Mouse (Mus musculus) mature B cell (primary cell): ENCODE results near the gene Btbd17.

ENCODE experiments used
- in situ Hi-C: fragments of 300-500 bp; cut with MboI; formaldehyde crosslinking; loops from 2 replicates; pipeline ENCODE4 v1.14.3; 2019

Btbd17 gene

DNA sequence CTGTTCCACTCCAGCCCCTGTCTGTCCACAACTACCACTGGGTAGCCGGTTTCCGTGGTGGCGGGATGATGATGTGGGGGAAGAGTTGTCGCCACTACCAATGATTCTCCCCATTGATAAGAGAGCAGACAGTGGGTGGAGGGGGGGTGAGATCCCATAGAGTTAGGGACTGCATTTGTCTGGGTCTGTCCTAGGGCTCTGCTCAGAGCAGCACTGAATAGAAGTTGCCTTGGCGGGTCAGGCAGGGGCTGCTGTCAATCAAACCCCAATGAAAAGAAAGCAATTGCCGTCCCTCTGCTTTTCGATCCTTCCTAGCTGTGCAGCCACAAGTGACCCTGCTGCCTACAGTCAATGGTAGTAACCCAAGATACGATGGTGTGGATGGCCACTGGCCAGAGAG is 8.2 kb upstream of the Btbd17 start:
- in situ Hi-C loops: no loop called here

DNA sequence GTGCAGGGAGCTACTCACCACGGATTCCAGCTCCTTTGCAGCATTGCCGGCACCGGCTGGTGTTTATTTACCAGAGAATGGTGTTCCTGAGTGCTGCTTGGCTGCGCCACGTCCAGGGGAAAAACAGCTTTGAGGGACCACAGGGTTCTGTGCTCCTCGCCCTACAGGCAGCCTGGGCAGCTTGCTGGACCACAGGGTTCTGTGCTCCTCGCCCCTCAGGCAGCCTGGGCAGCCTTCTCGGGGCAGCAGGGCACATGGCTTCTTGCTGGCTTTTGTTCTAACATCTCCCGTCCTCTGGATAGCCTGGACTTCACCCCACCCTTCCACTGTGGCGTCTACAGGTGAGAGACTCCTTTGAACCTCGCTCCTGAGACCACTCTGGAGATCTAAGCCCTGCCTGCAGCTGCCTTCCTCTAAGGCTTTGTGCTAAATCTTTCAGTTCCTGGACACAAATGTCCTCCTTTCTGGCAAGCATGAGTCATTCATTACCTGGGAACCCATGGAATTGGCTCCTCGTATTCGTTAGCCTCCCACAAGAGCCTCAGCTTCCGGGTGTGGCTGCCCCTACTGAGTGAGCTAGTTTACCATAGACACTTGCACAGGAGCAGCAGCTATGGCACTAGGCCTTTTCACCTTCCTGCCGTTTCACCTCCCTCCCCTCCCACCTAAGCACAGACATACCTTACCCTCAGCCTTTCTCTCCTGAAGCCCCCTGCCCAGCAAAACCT is 7.0 kb upstream of the Btbd17 start:
- in situ Hi-C loops: no loop called here

DNA sequence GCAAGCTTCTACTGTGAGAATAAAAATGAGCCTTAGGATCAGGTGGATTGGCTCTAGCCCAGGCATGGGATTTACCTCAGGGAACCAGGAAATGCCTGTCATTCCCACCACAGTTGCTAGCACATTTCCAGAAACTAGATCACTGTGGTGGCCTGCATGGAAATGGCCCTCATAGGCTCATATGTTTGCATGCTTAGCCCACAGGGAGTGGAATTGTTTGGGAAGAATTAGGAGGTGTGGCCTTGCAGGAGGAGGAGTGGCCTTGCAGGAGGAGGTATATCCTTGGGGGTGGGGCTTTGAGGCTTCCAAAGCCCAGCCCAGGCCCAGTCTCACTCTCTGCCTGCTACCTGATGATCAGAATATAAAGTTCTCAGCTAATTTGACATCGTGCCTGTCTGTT is 6.2 kb upstream of the Btbd17 start:
- in situ Hi-C loops: no loop called here

DNA sequence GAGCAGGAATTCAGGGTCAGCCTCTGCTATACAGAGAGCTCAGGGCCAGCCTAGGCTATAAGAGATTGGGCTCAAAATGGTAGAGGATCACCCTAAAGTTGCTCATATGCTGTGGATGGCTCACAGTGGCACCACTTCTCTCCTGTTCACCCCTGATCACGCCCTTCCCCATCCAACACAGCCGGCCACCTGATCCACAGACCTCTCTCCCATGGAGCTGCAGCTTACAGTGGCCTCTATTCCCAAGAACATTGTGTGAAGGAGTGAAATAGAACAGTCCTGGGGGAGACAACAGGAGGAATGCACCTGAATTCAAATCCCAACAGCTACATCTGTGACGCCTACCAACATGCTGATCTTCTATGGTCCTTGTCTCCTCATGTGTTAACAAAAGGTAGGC is 2.9 kb upstream of the Btbd17 start, which contains the start of gene Gpr142:
Gpr142 (plus strand) TSS at position 301 of the 400 bp plus-strand sequence.
- in situ Hi-C loops: loop anchor here (10.0 kb wide), 1 partner anchor 124 kb away; the partner anchor contains the start of gene Ttyh2

DNA sequence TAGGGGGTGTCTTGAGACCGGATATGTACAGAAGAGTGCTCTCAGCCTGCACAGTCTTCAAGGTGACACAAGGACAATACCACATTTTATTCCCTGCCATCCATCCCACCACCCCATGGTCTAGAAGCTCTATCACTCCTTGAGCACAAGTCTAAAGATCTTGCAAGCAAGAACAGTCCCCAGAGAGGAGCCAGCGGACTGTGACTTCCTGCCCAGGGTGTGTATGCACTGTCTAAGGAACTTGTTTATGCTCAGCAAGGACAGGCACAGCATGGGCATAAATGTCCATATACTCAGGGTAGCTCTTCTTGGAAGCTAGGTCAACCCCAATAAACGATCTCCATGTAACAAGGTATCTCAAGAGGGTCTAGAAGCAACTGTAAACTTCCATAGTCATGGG is 2.2 kb upstream of the Btbd17 start:
- in situ Hi-C loops: loop anchor here (10.0 kb wide), 1 partner anchor 123 kb away; the partner anchor contains the start of gene Ttyh2

DNA sequence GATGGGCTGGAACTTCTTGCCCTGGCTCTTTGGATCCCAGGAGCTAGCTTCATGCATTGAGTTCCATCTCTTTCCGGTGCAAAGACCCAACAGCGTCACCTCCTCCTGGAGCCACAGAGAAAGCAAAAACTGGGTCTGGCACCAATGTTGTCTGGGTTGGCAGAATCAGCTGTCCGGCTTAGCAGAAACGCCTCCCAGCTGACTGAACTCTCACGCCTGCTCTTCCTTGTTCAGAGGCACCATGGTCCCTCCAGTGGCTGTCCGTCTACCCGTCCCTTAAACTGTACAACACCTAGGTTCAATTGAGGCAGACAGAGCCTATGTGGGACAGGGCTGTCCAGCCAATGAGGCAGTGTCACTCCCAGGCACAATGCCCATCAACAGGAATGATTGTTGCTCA is 1.4 kb upstream of the Btbd17 start:
- in situ Hi-C loops: loop anchor here (10.0 kb wide), 1 partner anchor 122 kb away; the partner anchor contains the start of gene Ttyh2

DNA sequence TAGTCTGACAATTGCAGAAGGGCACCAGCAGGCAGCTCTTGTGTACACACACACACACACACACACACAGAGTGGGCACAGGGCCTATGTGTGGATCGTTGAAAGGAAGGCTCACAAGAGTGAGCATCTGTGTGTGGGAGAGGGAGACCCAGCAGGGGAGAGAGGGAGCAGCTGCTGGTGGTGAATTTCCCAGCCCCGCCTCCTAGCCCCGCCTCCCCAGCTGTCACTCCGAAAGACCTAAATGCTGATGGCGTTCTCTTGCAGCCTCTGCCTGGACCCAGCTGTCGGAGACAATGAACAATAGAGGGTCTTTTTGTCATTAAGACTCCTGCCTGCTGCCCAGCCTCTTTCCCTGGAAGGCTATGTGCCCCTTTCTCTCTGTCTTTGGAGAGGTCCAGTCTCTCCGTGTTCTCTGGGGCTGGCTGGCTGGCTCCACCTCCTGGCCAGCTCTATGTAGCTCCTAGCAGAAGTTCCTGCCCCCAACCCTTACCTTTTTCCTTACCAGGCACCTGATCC is 456 bp downstream of the Btbd17 start:
- in situ Hi-C loops: loop anchor here (10.0 kb wide), 1 partner anchor 120 kb away; the partner anchor contains the start of gene Ttyh2

DNA sequence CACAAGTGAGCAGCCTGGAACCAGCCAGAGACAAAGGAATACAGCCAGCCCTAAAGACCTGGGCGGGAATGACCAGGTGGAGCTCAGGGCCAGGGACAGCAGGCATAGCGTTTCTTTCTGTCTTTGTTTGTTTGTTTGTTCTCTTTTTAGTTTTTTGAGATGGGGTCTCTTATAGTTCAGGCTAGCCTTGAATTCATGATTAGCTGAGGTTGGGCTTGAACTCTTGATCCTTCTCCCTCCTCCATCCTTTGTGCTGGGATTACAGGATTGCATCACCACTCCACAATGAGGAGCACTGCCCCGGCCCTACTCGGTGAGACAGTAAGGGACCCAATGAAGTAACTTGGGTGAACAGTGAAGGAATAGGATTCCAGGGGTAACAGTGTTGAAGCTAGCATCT is 1.1 kb downstream of the Btbd17 start:
- in situ Hi-C loops: loop anchor here (10.0 kb wide), 1 partner anchor 120 kb away; the partner anchor contains the start of gene Ttyh2

DNA sequence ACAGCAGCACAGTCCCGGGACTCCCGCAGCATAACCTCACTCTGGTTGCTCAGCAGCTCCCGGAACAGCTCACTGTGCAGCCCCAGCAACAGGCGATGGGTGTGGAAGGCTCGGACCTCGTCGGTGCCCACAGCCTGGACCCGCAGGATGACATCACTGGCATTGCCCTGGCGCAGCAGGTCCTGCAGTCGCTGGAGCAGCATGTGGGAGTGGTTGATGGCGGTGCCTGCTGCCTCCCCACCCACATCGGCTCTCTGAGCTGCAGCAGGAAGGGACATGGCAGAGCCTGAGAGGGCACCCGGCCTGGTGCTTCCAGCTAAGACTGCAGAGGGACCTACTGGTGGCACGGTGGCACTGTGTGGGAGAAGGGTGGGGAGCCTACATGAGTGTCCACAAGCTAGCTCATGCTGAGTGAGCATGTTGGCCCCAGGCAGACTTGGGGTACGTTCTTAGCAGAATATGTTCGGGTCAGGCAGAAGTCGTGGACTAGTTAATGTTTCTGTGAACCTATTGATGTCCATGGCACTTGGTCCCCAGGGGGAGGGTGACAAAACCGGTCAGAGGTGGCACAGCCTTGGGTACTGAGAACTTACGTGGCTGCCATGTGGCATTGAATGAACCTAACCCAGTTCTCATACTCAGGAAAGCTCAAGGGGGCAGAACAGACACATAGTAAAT is 1.7 kb downstream of the Btbd17 start:
- in situ Hi-C loops: loop anchor here (10.0 kb wide), 1 partner anchor 119 kb away; the partner anchor contains the start of gene Ttyh2

DNA sequence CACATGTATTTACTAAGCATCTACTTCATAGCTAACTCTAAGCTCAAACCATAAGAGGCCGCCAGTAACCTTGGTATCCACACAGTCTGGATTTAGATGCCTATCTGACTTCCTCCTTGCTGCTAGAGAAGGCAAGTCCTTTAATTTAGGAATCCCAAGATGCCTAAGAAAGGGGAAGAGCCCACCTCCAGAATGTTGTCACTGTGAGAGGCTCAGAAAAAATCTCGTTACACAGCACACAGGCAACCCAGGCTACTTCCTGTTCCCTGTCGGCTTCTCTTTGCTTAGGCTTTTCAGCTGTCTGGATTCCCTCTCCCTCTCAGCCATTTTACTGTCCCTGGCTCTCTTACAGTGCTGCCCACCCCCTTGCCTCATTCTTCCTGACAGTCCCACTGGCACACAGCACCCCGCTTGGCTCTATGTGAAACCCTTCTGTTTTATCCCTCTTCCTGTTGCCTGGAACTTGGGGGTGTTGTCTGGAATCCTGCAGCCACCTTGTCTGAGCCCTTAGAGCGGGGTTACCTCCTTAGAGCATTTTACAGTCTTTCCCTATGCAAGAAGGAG is 2.7 kb downstream of the Btbd17 start:
- in situ Hi-C loops: loop anchor here (10.0 kb wide), 1 partner anchor 118 kb away; the partner anchor contains the start of gene Ttyh2

DNA sequence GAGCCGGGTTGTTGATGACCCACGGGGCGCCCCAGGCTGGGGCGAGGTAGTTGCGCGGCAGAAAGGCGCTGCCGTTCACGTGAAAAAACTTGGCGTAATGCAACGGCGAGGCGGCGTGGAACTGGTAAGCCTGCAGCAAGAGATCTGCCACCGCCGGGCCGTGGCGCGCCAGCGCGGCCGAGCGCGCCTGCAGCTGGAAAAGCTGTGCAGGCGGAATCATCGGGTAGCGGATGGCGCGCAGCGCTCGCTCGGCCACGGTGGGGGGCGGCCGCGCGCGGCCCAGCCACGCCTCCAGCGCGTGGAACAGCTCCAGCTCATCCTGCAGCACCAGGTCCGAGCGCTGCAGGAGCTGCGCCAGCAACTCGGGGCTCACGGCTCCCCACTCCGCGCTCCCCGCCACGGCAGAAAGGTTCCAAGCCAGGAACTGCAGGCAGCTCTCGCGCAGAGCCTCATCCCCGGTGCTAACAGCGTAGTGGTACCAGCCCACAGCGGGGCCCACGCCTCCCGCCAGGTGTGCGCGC is 3.8 kb downstream of the Btbd17 start:
- in situ Hi-C loops: loop anchor here (10.0 kb wide), 1 partner anchor 117 kb away; the partner anchor contains the start of gene Ttyh2

DNA sequence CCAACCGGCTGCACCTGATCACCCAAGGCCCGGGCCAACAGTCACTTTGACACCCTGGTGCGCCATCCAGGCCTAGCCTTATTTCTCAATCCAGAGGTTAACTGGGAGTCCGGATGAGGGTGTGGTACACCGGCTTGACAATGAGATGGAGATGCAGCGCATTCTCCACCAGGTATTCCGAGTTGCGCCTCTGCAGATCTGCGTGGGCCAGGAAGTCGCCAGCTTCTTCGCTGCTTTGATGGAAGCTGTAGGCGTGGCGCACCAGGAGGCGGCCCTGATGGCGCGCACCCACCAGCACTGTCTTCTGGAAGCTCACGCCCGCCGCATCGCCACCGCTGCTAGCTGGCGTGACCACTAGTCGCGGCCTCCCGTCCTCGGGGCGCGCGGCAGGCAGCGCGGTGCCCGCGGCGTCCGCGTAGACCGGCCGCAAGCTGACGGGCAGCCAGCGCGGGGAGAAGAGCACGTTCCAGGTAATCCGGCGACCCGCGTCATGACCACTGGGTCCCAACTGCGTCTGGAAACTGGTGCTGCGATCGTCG is 4.3 kb downstream of the Btbd17 start:
- in situ Hi-C loops: loop anchor here (10.0 kb wide), 1 partner anchor 117 kb away; the partner anchor contains the start of gene Ttyh2

DNA sequence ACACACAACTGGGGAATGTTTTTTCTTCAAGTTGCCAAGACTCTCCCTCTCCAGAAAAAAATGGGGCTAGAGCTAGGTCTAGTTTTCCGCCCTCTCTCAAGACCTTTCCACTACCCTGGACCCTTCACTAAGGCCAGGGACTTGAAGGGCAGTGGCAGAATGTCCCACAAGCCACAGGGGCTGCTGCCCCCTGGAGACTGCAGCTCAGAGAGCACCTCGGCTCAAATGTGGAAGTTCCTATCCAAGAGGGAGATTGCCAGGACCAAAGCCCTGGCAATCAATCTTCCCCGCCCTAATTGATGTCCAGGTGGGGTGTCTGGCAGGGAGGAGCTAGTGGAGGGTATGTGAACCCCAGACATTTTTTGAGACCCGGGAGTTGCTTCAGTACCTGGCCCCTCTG is 4.9 kb downstream of the Btbd17 start:
- in situ Hi-C loops: loop anchor here (10.0 kb wide), 1 partner anchor 116 kb away; the partner anchor contains the start of gene Ttyh2

DNA sequence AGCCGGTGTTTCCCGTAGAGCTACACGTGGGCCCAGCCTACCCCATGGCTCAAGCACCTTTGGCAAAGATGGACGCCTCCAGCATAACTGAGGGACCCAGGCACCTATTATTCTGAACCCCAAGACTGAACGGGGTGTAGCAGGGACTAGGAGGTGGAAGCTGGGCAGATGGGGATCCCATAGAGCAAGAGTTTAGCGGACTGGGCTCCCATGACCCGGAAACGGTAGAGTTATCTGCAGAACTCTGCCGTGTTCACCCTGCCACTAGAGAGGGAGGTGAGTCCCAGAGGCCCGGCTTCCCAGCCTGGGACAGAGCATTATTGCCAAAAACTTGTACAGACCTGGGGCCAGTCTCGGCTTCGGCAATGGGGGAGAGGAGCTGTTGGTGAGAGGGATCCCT is 5.6 kb downstream of the Btbd17 start:
- in situ Hi-C loops: loop anchor here (10.0 kb wide), 1 partner anchor 115 kb away; the partner anchor contains the start of gene Ttyh2

DNA sequence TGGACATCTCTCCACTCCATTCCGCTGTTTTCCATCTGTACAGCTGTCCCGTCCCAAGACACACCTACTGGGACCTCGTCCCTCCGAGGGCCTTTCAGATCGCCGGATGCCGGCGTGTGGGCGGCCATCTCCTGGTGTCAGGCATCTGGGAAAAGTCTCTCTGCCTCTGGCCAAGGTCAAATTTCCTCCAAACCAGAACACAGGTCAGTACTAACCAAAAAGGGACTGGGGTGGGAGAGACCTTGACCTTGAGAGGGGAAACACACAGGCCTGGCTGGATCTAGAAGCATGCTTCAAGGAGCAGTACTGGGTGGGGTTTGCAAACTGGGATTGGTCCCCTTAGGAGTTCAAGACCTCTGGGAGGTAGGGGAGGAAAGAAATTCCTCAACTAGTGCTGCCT is 6.0 kb downstream of the Btbd17 start:
- in situ Hi-C loops: loop anchor here (5.0 to 10.0 kb wide), 2 partner anchors 37 to 115 kb away; partner anchors contain the start of gene Ttyh2

DNA sequence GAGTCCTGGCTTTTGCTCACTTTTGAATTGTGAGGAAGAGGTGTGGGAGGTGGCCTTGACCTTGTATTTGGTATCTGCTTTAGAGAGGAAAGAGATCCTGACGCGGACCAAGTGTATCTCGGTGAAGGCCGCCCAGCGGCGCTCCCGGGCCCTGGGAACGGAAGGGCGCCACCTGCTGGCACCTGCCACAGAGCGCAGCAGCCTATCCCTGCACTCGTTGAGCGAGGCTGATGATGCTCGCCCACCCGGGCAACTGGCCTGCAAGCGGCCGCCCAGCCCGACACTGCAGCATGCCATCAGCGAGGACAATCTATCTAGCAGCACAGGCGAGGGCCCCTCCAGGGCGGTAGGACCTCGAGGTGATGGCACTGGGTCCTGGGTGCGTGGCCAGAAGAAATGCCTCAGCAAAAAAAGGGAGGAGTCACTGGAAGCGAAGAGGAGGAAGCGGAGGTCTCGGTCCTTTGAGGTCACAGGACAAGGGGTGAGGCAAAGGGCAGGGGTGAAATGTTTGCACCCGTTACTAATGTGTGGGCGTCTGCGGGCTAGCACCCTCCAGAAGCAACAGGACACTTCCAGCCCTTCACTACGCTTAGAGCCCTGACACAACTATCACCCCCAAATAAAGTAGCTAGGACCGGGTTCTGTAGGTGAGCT is 6.6 kb downstream of the Btbd17 start:
- in situ Hi-C loops: loop anchor here (5.0 kb wide), 1 partner anchor 37 kb away; no protein-coding TSS in a partner anchor

DNA sequence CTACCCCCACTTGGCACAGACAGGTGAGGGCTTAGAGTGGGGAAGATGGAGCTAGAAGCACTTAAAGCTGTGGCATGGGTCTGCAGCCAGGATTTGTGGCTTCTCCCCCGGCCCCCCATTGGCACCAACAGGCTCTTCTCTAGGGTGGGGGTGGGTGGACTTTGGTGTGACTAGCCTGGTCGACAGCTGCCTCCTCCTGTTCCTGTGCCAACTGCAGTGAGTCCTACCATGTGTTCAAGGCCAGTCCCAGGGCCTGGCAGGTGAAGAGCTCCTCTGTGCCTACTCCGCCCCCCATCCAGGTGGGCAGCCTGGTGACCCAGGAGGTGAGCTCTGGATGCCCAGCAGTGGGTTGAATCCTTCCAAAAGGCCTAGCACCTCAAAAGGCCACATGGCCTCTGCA is 8.1 kb downstream of the Btbd17 start:
- in situ Hi-C loops: loop anchor here (5.0 kb wide), 1 partner anchor 35 kb away; no protein-coding TSS in a partner anchor

DNA sequence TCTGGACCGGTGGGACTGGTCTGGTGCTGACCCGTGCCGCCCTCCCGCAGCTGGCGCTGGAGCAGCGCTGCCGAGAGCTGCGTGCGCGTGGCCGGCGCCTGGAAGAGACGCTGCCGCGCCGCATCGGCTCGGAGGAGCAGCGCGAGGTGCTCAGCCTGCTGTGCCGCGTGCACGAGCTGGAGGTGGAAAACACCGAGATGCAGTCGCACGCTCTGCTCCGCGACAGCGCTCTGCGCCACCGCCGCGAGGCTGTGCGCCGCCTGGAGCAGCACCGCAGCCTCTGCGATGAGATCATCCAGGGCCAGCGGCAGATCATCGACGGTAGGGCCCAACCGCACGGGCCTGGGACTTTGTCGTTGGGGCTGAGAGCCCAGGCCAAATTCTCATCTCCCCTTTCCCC is 9.4 kb downstream of the Btbd17 start:
- in situ Hi-C loops: loop anchor here (5.0 kb wide), 1 partner anchor 34 kb away; no protein-coding TSS in a partner anchor

DNA sequence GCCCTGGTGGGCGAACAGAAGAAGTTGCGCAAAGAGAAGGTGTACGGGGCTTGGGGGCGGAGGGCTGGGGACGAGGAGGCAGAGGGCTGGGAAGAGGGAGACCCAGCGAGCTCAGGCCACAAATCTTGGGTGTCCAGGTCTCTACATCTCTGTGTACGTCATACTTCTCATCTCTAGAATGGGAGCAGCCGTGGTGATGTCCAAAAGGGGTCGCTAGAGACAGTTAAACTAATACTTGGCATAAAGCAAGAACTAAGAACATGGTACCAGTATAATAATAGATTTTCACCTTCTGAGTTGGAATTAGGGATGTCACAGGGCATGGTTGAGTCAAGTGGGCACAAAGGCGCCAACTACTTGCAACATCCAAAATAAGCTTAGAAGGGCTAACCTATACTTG is 9.9 kb downstream of the Btbd17 start:
- in situ Hi-C loops: loop anchor here (5.0 kb wide), 1 partner anchor 34 kb away; no protein-coding TSS in a partner anchor

DNA sequence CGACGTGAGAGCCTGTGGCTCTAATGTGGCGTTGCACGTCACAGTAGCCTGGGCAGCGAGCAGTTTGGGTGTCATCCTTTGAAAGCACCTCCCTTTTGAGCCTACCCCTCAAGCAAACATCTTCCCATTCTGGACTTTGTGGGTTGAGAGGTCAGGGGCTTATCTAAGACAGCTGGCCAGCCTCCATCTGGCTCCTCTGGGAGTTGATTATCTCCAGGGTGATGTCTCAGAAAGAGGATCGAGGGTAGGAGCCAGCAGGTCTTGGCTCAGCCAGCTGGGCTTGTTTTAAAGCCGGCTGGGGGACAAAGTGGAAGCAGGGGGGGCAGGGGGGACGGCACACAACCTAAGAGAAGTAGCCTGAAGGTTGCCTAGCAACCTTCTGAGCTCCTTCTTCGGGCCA is 15.7 kb downstream of the Btbd17 start:
- in situ Hi-C loops: no loop called here

DNA sequence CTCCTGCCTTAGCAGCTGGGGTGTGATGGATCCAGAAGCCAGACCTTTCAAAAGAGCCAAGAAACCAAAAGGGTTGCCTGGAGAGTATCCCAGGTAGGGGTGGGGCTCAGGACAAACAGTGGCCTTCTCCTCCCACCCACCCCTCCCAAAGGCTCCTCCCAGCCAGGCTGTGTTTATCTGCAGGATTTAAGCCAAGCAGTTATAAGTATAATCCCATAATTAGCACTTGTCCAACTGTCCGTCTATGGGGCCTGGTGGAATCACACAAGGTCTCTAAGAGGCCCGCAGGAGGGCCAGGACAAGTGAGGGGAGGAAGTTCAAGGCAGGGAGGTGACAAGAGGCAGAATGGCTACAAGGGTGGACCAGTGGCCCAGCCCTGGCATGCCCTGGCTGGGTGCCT is 23.8 kb downstream of the Btbd17 start:
- in situ Hi-C loops: no loop called here
